Mouse (Mus musculus): ENCODE data around the gene Ppp1r3a.

DNA sequence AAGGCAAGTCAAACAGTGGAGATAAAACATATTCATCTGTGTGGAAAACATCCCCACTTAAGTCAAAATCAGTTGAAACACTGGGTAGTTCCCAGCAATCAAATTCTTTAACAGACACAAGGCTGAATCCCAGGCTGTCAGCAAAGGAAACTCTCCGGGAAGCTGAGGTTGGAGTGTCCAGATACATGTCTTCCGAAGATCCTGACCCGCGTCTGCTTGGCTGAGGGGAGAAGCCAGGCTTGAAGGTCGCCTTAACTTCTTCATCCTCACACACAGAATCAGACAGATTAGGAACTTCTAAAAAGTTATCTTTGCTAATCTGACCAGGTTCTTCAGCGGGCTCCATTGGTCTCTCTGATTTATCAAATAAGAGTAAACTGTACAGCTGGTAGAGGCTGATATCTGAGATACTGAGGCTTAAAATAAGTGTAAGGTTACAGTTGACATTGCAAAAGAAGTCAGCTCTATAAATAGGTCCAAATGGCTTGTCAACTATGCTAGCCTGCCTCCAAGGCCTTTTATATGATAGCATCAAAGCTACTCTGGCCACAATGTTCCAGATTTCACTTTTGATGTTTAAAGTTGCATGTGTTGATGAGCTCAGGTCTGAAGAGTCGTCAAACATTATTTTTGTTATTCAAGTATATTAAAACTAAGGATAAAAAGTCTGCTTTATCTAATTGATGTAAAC is at the start of gene Ppp1r3a:
- TF ChIP-seq GATA1 (IDR thresholded peaks at IDR 0.05; ENCODE audit: borderline replicate concordance, low read length) (no peak), FLI1 (IDR thresholded peaks at IDR 0.05; ENCODE audit: low read length) (no peak)
